Mouse (Mus musculus) megakaryocyte progenitor cell, adult 5-6 weeks (primary cell): ENCODE measurements around the gene Kctd14. TPM values are rescaled to one million over a fixed set of nuclear protein-coding genes. Genes with fewer than 3 reads are reported as not detected.
"Not testable (repeated sequence)": the region's sequence is repeated elsewhere in the genome, so short reads cannot be mapped to it uniquely, and the experiment has no call there.

ENCODE experiments used
- ATAC-seq: replicated peaks from 2 replicates; pipeline ENCODE4 v1.8.0; 2016; ENCODE audit warnings: mild to moderate bottlenecking, moderate TSS enrichment, inconsistent platforms; ENCODE audit not compliant: poor library complexity
- total RNA-seq, 2 experiments: library from RNA; stranded (forward) in 1 of 2; stranded (reverse) in 1 of 2; fragments of 157-497, 149-512 nt in 1 of 2; fragments of 200-1000 nt in 1 of 2; gene quantifications; 2 replicates each; pipeline versions ENCODE4 v1.2.3 to v1.2.4; 2015 to 2017

Kctd14 gene
- total RNA-seq (2015) (5.9 and 6.7 TPM in 2 replicates), total RNA-seq (2017) (3.3 and 5.1 TPM in 2 replicates)

- ATAC-seq = not testable (repeated sequence)
Observed at GRCm38 (mm10) chr7:97451023-97451422, at the start of gene Kctd14. TSS of gene Kctd14 (plus strand) at chr7:97451323.

GRCm38 (mm10) chr7:97407145-97407544 lies 44.0 kb upstream of the Kctd14 start:
- ATAC-seq = no peak

GRCm38 (mm10) chr7:97411106-97411505 lies 40.0 kb upstream of the Kctd14 start:
- no peak for ATAC-seq

GRCm38 (mm10) chr7:97411575-97411974 lies 39.5 kb upstream of the Kctd14 start:
- peak; percentile 58; the same call in 1 of the 2 replicates for ATAC-seq

- no peak for ATAC-seq
Observed at GRCm38 (mm10) chr7:97413981-97414380, 37.1 kb upstream of the Kctd14 start.

GRCm38 (mm10) chr7:97414426-97414825 lies 36.7 kb upstream of the Kctd14 start:
- ATAC-seq = no peak

- no peak for ATAC-seq
Observed at GRCm38 (mm10) chr7:97414915-97415687, 36.0 kb upstream of the Kctd14 start.

GRCm38 (mm10) chr7:97416473-97416872 lies 34.6 kb upstream of the Kctd14 start:
- ATAC-seq = no peak

GRCm38 (mm10) chr7:97416906-97417777 lies 34.0 kb upstream of the Kctd14 start, which contains the start of gene Thrsp:
TSS of gene Thrsp (minus strand) at chr7:97417730.
- no peak for ATAC-seq

- ATAC-seq = peak; percentile 49
Observed at GRCm38 (mm10) chr7:97418717-97419116, 32.4 kb upstream of the Kctd14 start.

GRCm38 (mm10) chr7:97419163-97419562 lies 32.0 kb upstream of the Kctd14 start:
- no peak for ATAC-seq

- ATAC-seq = peak; percentile 18; the same call in 1 of the 2 replicates
Observed at GRCm38 (mm10) chr7:97420406-97420805, 30.7 kb upstream of the Kctd14 start.

GRCm38 (mm10) chr7:97420958-97421651 lies 30.0 kb upstream of the Kctd14 start:
- no peak for ATAC-seq

- ATAC-seq = no peak
Observed at GRCm38 (mm10) chr7:97423754-97424153, 27.4 kb upstream of the Kctd14 start.

GRCm38 (mm10) chr7:97424621-97425245 lies 26.4 kb upstream of the Kctd14 start:
- peak; percentile 97 for ATAC-seq

- ATAC-seq = no peak
Observed at GRCm38 (mm10) chr7:97426566-97426965, 24.6 kb upstream of the Kctd14 start.

- ATAC-seq = no peak
Observed at GRCm38 (mm10) chr7:97427296-97427695, 23.8 kb upstream of the Kctd14 start.

- no peak for ATAC-seq
Observed at GRCm38 (mm10) chr7:97427778-97428420, 23.2 kb upstream of the Kctd14 start.

GRCm38 (mm10) chr7:97429705-97430104 lies 21.4 kb upstream of the Kctd14 start:
- peak; percentile 20; the same call in 1 of the 2 replicates for ATAC-seq

GRCm38 (mm10) chr7:97433517-97433916 lies 17.6 kb upstream of the Kctd14 start:
- not testable (repeated sequence) for ATAC-seq
